Mouse (Mus musculus) frontal cortex, adult (tissue): ENCODE results near the gene Fndc10.

ENCODE experiments used
- ATAC-seq: cut with Nextera tagmentation; 2 replicates; pipeline ENCODE4 v1.9.2; 2017; ENCODE audit warnings: mild to moderate bottlenecking, moderate library complexity, mixed read lengths; ENCODE audit not compliant: low TSS enrichment

Fndc10 gene

GRCm38 (mm10) chr4:155735788-155736187, 41.6 kb downstream of the Fndc10 start:
- no peak for ATAC-seq

- no peak for ATAC-seq
Measured at GRCm38 (mm10) chr4:155736421-155736820, 42.3 kb downstream of the Fndc10 start.

GRCm38 (mm10) chr4:155738262-155738661, 44.1 kb downstream of the Fndc10 start:
- ATAC-seq: peak; percentile 47

- no peak for ATAC-seq
Measured at GRCm38 (mm10) chr4:155739152-155739551, 45.0 kb downstream of the Fndc10 start.

GRCm38 (mm10) chr4:155739741-155740636, 45.8 kb downstream of the Fndc10 start:
- ATAC-seq: no peak

GRCm38 (mm10) chr4:155740681-155741080, 46.5 kb downstream of the Fndc10 start:
- ATAC-seq: peak; percentile 21; the same call in 1 of the 2 replicates

GRCm38 (mm10) chr4:155742684-155743083, 48.5 kb downstream of the Fndc10 start:
- no peak for ATAC-seq

GRCm38 (mm10) chr4:155744474-155744873, 50.3 kb downstream of the Fndc10 start:
- no peak for ATAC-seq

- ATAC-seq: no peak
Measured at GRCm38 (mm10) chr4:155745136-155745535, 51.0 kb downstream of the Fndc10 start.
